Comparison of ENCODE assay signal across 18 mouse cellular contexts in genomic region chr15:49270198-49270597, GRCm38 (mm10).
A peak's percentile ranks its signal among the peaks of the same experiment; 100 is the strongest.
DNase-seq lines count a peak whose midpoint lies in the region; ATAC-seq and TF ChIP-seq lines count a peak whose summit lies in the region.
"Had no signal": no experiment of that assay in that cellular context is flagged by ENCODE, and none has a peak within 500 bp of the region (broad histone marks: within the 10 kb centered on the region; RNA-seq: fewer than 3 reads in every experiment).

No protein-coding gene starts in this region.

- no peaks in the 10 kb centered on the region for H3K4me1 ChIP-seq in hindbrain, embryonic 11.5 days (replicated peaks; ENCODE audit: control insufficient read depth, insufficient read depth, low read length)
- no peaks in the 10 kb centered on the region for H3K4me1 ChIP-seq in hindbrain, embryonic 12.5 days
- H3K4me1 ChIP-seq in lung, postnatal 0 days (ENCODE audit: insufficient read depth, low read depth, low read length) = no peaks in the 10 kb centered on the region
- no peaks in the 10 kb centered on the region for H3K4me1 ChIP-seq in embryonic facial prominence, embryonic 14.5 days (ENCODE audit: control insufficient read depth, insufficient read depth, low read length)
- no peaks in the 10 kb centered on the region for H3K4me1 ChIP-seq in thymus, adult 2 months (replicated peaks; ENCODE audit: control insufficient read depth, insufficient read depth, low read length)
- H3K4me1 ChIP-seq: embryonic facial prominence, embryonic 13.5 days; heart, embryonic 15.5 days; kidney, embryonic 15.5 days; neural tube, embryonic 15.5 days; stomach, embryonic 15.5 days had no signal

- H3K27ac ChIP-seq in hindbrain, embryonic 11.5 days (ENCODE audit: low read depth, low read length) = no peak overlapping the region
- H3K27ac ChIP-seq in hindbrain, embryonic 12.5 days = no peak overlapping the region
- H3K27ac ChIP-seq in lung, postnatal 0 days (ENCODE audit: low read length) = no peak overlapping the region
- H3K27ac ChIP-seq in embryonic facial prominence, embryonic 14.5 days (replicated peaks; ENCODE audit: low read depth, low read length) = no peak overlapping the region
- H3K27ac ChIP-seq in thymus, adult 2 months (ENCODE audit: control insufficient read depth, insufficient read depth, low read length) = no peak overlapping the region
- H3K27ac ChIP-seq: embryonic facial prominence, embryonic 13.5 days; heart, embryonic 15.5 days; kidney, embryonic 15.5 days; neural tube, embryonic 15.5 days; stomach, embryonic 15.5 days had no signal

- no peak for ATAC-seq in hindbrain, embryonic 11.5 days (ENCODE audit: low FRiP score)
- ATAC-seq in hindbrain, embryonic 12.5 days (ENCODE audit: low FRiP score) = no peak
- no peak for ATAC-seq in lung, postnatal 0 days
- ATAC-seq in embryonic facial prominence, embryonic 14.5 days (ENCODE audit: low read depth) = no peak
- ATAC-seq in megakaryocyte progenitor cell, adult 5-6 weeks (replicated peaks; ENCODE audit: poor library complexity) = no peak
- ATAC-seq: CD4-positive, CD25-positive, alpha-beta regulatory T cell, adult 4 months had no signal

- no peak for TF ChIP-seq EP300 in lung, postnatal 0 days (IDR thresholded peaks at IDR 0.05)

- 47% methylated on average over 1 of the region's 1 CpGs for WGBS in hindbrain, embryonic 11.5 days
- WGBS in hindbrain, embryonic 12.5 days = 48% methylated on average over 1 of the region's 1 CpGs
- 32% methylated on average over 1 of the region's 1 CpGs for WGBS in lung, postnatal 0 days
- WGBS in embryonic facial prominence, embryonic 14.5 days = 24% methylated on average over 1 of the region's 1 CpGs
- WGBS in thymus, adult 2 months = 40% methylated on average over 1 of the region's 1 CpGs

- no peaks in the 10 kb centered on the region for H3K27me3 ChIP-seq in hindbrain, embryonic 11.5 days (ENCODE audit: control insufficient read depth, insufficient read depth, low read length)
- no peaks in the 10 kb centered on the region for H3K27me3 ChIP-seq in hindbrain, embryonic 12.5 days
- no peaks in the 10 kb centered on the region for H3K27me3 ChIP-seq in lung, postnatal 0 days (replicated peaks; ENCODE audit: insufficient read depth, low read length)
- H3K27me3 ChIP-seq in embryonic facial prominence, embryonic 14.5 days (replicated peaks; ENCODE audit: control insufficient read depth, insufficient read depth, low read length) = no peaks in the 10 kb centered on the region
- no peaks in the 10 kb centered on the region for H3K27me3 ChIP-seq in thymus, adult 2 months (ENCODE audit: control insufficient read depth, insufficient read depth, low read length)
- H3K27me3 ChIP-seq: embryonic facial prominence, embryonic 13.5 days; heart, embryonic 15.5 days; kidney, embryonic 15.5 days; neural tube, embryonic 15.5 days; stomach, embryonic 15.5 days had no signal

- no peaks in the 10 kb centered on the region for H3K36me3 ChIP-seq in hindbrain, embryonic 11.5 days (ENCODE audit: control insufficient read depth, insufficient read depth, low read length)
- no peaks in the 10 kb centered on the region for H3K36me3 ChIP-seq in hindbrain, embryonic 12.5 days
- H3K36me3 ChIP-seq in lung, postnatal 0 days (ENCODE audit: insufficient read depth, low read length) = no peaks in the 10 kb centered on the region
- H3K36me3 ChIP-seq in embryonic facial prominence, embryonic 14.5 days (ENCODE audit: control insufficient read depth, insufficient read depth, low read length) = no peaks in the 10 kb centered on the region
- no peaks in the 10 kb centered on the region for H3K36me3 ChIP-seq in thymus, adult 2 months (ENCODE audit: control insufficient read depth, insufficient read depth, low read length)
- H3K36me3 ChIP-seq: embryonic facial prominence, embryonic 13.5 days; heart, embryonic 15.5 days; kidney, embryonic 15.5 days; neural tube, embryonic 15.5 days; stomach, embryonic 15.5 days had no signal

- no peak overlapping the region for H3K4me3 ChIP-seq in hindbrain, embryonic 11.5 days (ENCODE audit: low read depth, low read length)
- no peak overlapping the region for H3K4me3 ChIP-seq in hindbrain, embryonic 12.5 days
- no peak overlapping the region for H3K4me3 ChIP-seq in lung, postnatal 0 days (ENCODE audit: low read depth, low read length)
- H3K4me3 ChIP-seq in embryonic facial prominence, embryonic 14.5 days (ENCODE audit: low read depth, low read length) = no peak overlapping the region
- no peak overlapping the region for H3K4me3 ChIP-seq in thymus, adult 2 months (ENCODE audit: control insufficient read depth, insufficient read depth, low read length)
- H3K4me3 ChIP-seq: embryonic facial prominence, embryonic 13.5 days; heart, embryonic 15.5 days; kidney, embryonic 15.5 days; neural tube, embryonic 15.5 days; stomach, embryonic 15.5 days had no signal

- no peak overlapping the region for H3K9ac ChIP-seq in hindbrain, embryonic 11.5 days (ENCODE audit: low read depth, low read length)
- H3K9ac ChIP-seq in hindbrain, embryonic 12.5 days = no peak overlapping the region
- H3K9ac ChIP-seq in lung, postnatal 0 days (replicated peaks; ENCODE audit: low read depth) = no peak overlapping the region
- no peak overlapping the region for H3K9ac ChIP-seq in embryonic facial prominence, embryonic 14.5 days (ENCODE audit: low read depth, low read length)
- H3K9ac ChIP-seq: embryonic facial prominence, embryonic 13.5 days; heart, embryonic 15.5 days; kidney, embryonic 15.5 days; neural tube, embryonic 15.5 days; stomach, embryonic 15.5 days had no signal

- H3K4me2 ChIP-seq in hindbrain, embryonic 11.5 days (replicated peaks; ENCODE audit: low read depth, low read length) = no peak overlapping the region
- no peak overlapping the region for H3K4me2 ChIP-seq in hindbrain, embryonic 12.5 days (replicated peaks)
- H3K4me2 ChIP-seq in lung, postnatal 0 days (replicated peaks; ENCODE audit: low read depth, low read length) = no peak overlapping the region
- no peak overlapping the region for H3K4me2 ChIP-seq in embryonic facial prominence, embryonic 14.5 days (ENCODE audit: low read depth, low read length)
- H3K4me2 ChIP-seq: embryonic facial prominence, embryonic 13.5 days; heart, embryonic 15.5 days; kidney, embryonic 15.5 days; neural tube, embryonic 15.5 days; stomach, embryonic 15.5 days had no signal

- peak; percentile 1 for DNase-seq in hindbrain, embryonic 11.5 days (ENCODE audit: low spot score)
- DNase-seq in lung, postnatal 0 days (ENCODE audit: low spot score) = peak; percentile 7
- DNase-seq in lung, postnatal 25 days (ENCODE audit: low spot score) = no peak
- DNase-seq in Muller cell, postnatal 12 days (ENCODE audit: inconsistent ontology term) = peak; percentile 4
- DNase-seq in embryonic facial prominence, embryonic 14.5 days (ENCODE audit: low spot score) = peak; percentile 7
- no peak for DNase-seq in thymus, adult 2 months
- DNase-seq: adrenal gland, adult 2 months; right cerebral cortex, adult 18-20 months; spleen, adult 18-20 months; thymus, postnatal 14 days had no signal

- no peaks in the 10 kb centered on the region for H3K9me3 ChIP-seq in hindbrain, embryonic 11.5 days (ENCODE audit: control insufficient read depth, low read length)
- no peaks in the 10 kb centered on the region for H3K9me3 ChIP-seq in hindbrain, embryonic 12.5 days (replicated peaks)
- no peaks in the 10 kb centered on the region for H3K9me3 ChIP-seq in lung, postnatal 0 days (ENCODE audit: low read length)
- H3K9me3 ChIP-seq in embryonic facial prominence, embryonic 14.5 days (ENCODE audit: control insufficient read depth, low read length) = no peaks in the 10 kb centered on the region
- H3K9me3 ChIP-seq: embryonic facial prominence, embryonic 13.5 days; heart, embryonic 15.5 days; kidney, embryonic 15.5 days; neural tube, embryonic 15.5 days; stomach, embryonic 15.5 days had no signal

- TF ChIP-seq POLR2A in thymus, adult 2 months (IDR thresholded peaks at IDR 0.05; ENCODE audit: control insufficient read depth, extremely low read depth, insufficient read depth, low read length, poor library complexity) = no peak

- TF ChIP-seq CTCF in lung, postnatal 0 days (IDR thresholded peaks at IDR 0.05) = no peak
- TF ChIP-seq CTCF in thymus, adult 2 months (IDR thresholded peaks at IDR 0.05; ENCODE audit: borderline replicate concordance, control insufficient read depth, extremely low read depth, insufficient read depth, low read length, poor library complexity) = no peak

Comparison
In these comparisons a context has a peak if more than half of its experiments do, and no peak if none do; other contexts are left out.
1. DNase-seq: peak in hindbrain, embryonic 11.5 days (single experiment), lung, postnatal 0 days (single experiment), Muller cell, postnatal 12 days (single experiment) and embryonic facial prominence, embryonic 14.5 days (single experiment); none in lung, postnatal 25 days (single experiment) and thymus, adult 2 months (single experiment).